Mouse (Mus musculus): ENCODE results near the gene Pemt. TPM values are rescaled to one million over a fixed set of nuclear protein-coding genes. Genes with fewer than 3 reads are reported as not detected.

Gene Pemt
- total RNA-seq, 2 experiments from 2014 or later: 4.7 to 5.7 TPM

- DNase-seq: no peak
- intact Hi-C loops (cut with DNase I): no loop called here
Observed at GRCm38 (mm10) chr11:60060026-60060425, 13.7 kb upstream of the Pemt start.

- intact Hi-C loops (cut with DNase I): no loop called here
- DNase-seq: no peak
Observed at GRCm38 (mm10) chr11:60058441-60058840, 12.2 kb upstream of the Pemt start.

GRCm38 (mm10) chr11:60057987-60058386 is 11.7 kb upstream of the Pemt start:
- intact Hi-C loops (cut with DNase I): no loop called here
- no peak for DNase-seq

GRCm38 (mm10) chr11:60056520-60056919 is 10.2 kb upstream of the Pemt start:
- DNase-seq: no peak
- intact Hi-C loops (cut with DNase I): no loop called here

- intact Hi-C loops (cut with DNase I): no loop called here
- no peak for DNase-seq
Observed at GRCm38 (mm10) chr11:60048841-60049240, 2.6 kb upstream of the Pemt start.

- DNase-seq: no peak
- intact Hi-C loops (cut with DNase I): no loop called here
Observed at GRCm38 (mm10) chr11:60045676-60046057, 622 bp downstream of the Pemt start.

GRCm38 (mm10) chr11:60044777-60045176 is 1.5 kb downstream of the Pemt start:
- intact Hi-C loops (cut with DNase I): no loop called here
- no peak for DNase-seq

- intact Hi-C loops (cut with DNase I): no loop called here
- DNase-seq: no peak
Observed at GRCm38 (mm10) chr11:60042277-60042676, 4.0 kb downstream of the Pemt start.

GRCm38 (mm10) chr11:60036537-60037220 is 9.6 kb downstream of the Pemt start:
- no peak for DNase-seq
- intact Hi-C loops (cut with DNase I): no loop called here

- intact Hi-C loops (cut with DNase I): no loop called here
- DNase-seq: no peak
Observed at GRCm38 (mm10) chr11:60034911-60035400, 11.3 kb downstream of the Pemt start.

- intact Hi-C loops (cut with DNase I): no loop called here
Observed at GRCm38 (mm10) chr11:60034293-60034692, 12.0 kb downstream of the Pemt start.

GRCm38 (mm10) chr11:60032586-60033430 is 13.5 kb downstream of the Pemt start:
- intact Hi-C loops (cut with DNase I): no loop called here
- no peak for DNase-seq

More at GRCm38 (mm10) chr11:60034293-60034692, 12.0 kb downstream of the Pemt start:
- DNase-seq: no peak

- DNase-seq: no peak
- intact Hi-C loops (cut with DNase I): no loop called here
Observed at GRCm38 (mm10) chr11:60030747-60031331, 15.4 kb downstream of the Pemt start.

- DNase-seq: no peak
- intact Hi-C loops (cut with DNase I): no loop called here
Observed at GRCm38 (mm10) chr11:60029976-60030375, 16.3 kb downstream of the Pemt start.

- no peak for DNase-seq
- intact Hi-C loops (cut with DNase I): loop anchor here (1.0 kb wide), 2 partner anchors 63 to 148 kb away; no protein-coding TSS in a partner anchor
Observed at GRCm38 (mm10) chr11:60027913-60028875, 18.1 kb downstream of the Pemt start.

GRCm38 (mm10) chr11:60027272-60027671 is 19.0 kb downstream of the Pemt start:
- DNase-seq: peak; percentile 46 to 75
- intact Hi-C loops (cut with DNase I): loop anchor here (1.0 kb wide), 2 partner anchors 62 to 147 kb away; no protein-coding TSS in a partner anchor

GRCm38 (mm10) chr11:60026166-60026565 is 20.1 kb downstream of the Pemt start:
- intact Hi-C loops (cut with DNase I): no loop called here
- no peak for DNase-seq

GRCm38 (mm10) chr11:60021201-60021600 is 25.1 kb downstream of the Pemt start:
- intact Hi-C loops (cut with DNase I): no loop called here
- no peak for DNase-seq

GRCm38 (mm10) chr11:60016726-60017125 is 29.6 kb downstream of the Pemt start:
- DNase-seq: no peak
- intact Hi-C loops (cut with DNase I): no loop called here

- intact Hi-C loops (cut with DNase I): no loop called here
- no peak for DNase-seq
Observed at GRCm38 (mm10) chr11:60011516-60011915, 34.8 kb downstream of the Pemt start.
